Mouse (Mus musculus) stomach, postnatal 0 days (tissue): Measurements from ENCODE around the gene Macrod1.

Experiments used
- CTCF ChIP-seq: IDR thresholded peaks from 2 replicates; pipeline ENCODE4 v1.5.1; 2016; ENCODE audit warnings: antibody characterized with exemption, low read depth, mild to moderate bottlenecking, moderate library complexity
- EP300 ChIP-seq: optimal IDR thresholded peaks from 2 replicates; pipeline ENCODE3; 2016; ENCODE audit warnings: antibody characterized with exemption

DNA sequence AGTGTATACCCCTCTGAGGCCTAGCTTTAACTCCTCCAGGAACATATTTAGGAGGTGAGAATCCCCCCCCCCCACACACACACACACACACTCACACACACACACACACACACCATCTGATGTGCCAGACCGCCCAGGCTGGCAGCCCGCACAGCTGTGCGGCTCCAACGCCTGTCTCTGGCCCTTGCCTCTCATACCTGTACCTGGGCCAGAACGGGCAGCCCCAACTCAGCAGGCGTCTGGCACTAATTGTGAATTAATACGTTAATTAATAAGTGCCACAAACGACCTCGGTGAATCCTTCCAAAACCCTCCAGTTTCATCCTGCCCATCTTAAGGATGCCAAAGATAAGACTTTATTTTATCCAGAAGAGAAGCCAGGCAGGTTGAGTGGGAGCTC is 76.8 kb downstream of the Macrod1 start:
- TF ChIP-seq CTCF (no peak), EP300 (no peak)
